Mouse (Mus musculus): ENCODE data around the gene Card11. TPM values are rescaled to one million over a fixed set of nuclear protein-coding genes. Genes with fewer than 3 reads are reported as not detected.

The Card11 gene
- total and polyA plus RNA-seq, 3 experiments: 0.23 to 0.82 (median 0.80) TPM

DNA sequence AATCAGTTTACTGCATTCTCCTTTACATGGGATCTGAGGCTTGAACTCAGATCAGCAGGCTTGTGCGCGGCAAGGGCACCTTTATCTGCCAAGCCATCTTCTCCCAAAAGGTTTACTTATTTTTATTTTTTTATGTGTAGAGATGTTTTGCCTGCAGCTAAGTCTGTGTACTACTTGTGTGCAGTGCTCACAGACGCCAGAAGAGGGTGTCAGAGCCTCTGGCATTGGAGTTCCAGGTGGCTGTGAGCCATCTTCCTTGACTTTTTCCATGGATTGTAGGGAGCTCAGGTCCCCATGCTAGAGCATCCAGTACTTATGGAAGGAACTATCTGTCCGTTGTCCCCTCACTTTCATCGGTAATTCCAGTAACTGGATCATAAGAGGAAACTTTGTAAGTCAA, 140.7 kb downstream of the Card11 start:
- Histone ChIP-seq H3K27me3 (ENCODE audit: control insufficient read depth, insufficient read depth, low read length) (no peaks in the 10 kb centered on the region), H3K36me3 (ENCODE audit: control insufficient read depth, insufficient read depth, low read length) (no peaks in the 10 kb centered on the region), H3K4me1 (ENCODE audit: control insufficient read depth, insufficient read depth, low read length) (no peaks in the 10 kb centered on the region), H3K9ac (ENCODE audit: low read depth, low read length) (no peak overlapping the region), H3K27ac (no peak overlapping the region), H3K79me2 (replicated peaks; ENCODE audit: control insufficient read depth, insufficient read depth, low read length) (no peaks in the 10 kb centered on the region), H3K4me3 (no peak overlapping the region)
- DNase-seq: no peak
- WGBS: 76% methylated on average over 5 of the region's 5 CpGs
- TF ChIP-seq POLR2A (IDR thresholded peaks at IDR 0.05; ENCODE audit: insufficient read depth, low read depth, low read length) (no peak), EP300 (IDR thresholded peaks at IDR 0.05; ENCODE audit: insufficient read depth, low read depth, low read length) (no peak), CTCF (IDR thresholded peaks at IDR 0.05) (no peak)
- intact Hi-C loops (cut with DNase I): no loop called here

DNA sequence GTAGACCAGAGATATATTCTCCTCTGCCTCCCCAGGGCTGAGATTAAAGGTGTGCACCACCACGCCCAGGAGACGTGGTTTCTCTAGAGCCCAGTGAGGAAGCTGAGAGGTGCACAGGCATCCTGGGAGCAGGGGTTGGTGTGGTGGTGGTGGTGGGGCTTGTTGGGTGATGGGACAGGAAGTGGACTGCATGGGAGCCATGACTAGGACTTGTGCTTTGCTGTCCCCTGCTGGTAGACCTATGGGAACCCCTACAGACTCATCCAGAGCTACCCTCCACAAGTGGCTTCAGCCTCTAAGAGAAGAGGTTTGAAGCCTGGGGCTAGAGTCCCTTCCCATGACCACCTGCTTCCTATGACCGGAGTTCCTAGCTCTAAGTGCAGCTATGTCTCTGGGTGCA, 142.0 kb downstream of the Card11 start:
- WGBS: 88% methylated on average over 3 of the region's 3 CpGs
- no peak overlapping the region for H3K4me3 ChIP-seq
- H3K79me2 ChIP-seq (replicated peaks; ENCODE audit: control insufficient read depth, insufficient read depth, low read length): no peaks in the 10 kb centered on the region
- TF ChIP-seq CTCF (IDR thresholded peaks at IDR 0.05) (peak; percentile 38), EP300 (IDR thresholded peaks at IDR 0.05; ENCODE audit: insufficient read depth, low read depth, low read length) (no peak)
- intact Hi-C loops (cut with DNase I): no loop called here
- no peaks in the 10 kb centered on the region for H3K4me1 ChIP-seq (ENCODE audit: control insufficient read depth, insufficient read depth, low read length)
- no peak overlapping the region for H3K9ac ChIP-seq (ENCODE audit: low read depth, low read length)
- no peaks in the 10 kb centered on the region for H3K27me3 ChIP-seq (ENCODE audit: control insufficient read depth, insufficient read depth, low read length)
- H3K36me3 ChIP-seq (ENCODE audit: control insufficient read depth, insufficient read depth, low read length): no peaks in the 10 kb centered on the region
- no peak overlapping the region for H3K27ac ChIP-seq
- DNase-seq: no peak

DNA sequence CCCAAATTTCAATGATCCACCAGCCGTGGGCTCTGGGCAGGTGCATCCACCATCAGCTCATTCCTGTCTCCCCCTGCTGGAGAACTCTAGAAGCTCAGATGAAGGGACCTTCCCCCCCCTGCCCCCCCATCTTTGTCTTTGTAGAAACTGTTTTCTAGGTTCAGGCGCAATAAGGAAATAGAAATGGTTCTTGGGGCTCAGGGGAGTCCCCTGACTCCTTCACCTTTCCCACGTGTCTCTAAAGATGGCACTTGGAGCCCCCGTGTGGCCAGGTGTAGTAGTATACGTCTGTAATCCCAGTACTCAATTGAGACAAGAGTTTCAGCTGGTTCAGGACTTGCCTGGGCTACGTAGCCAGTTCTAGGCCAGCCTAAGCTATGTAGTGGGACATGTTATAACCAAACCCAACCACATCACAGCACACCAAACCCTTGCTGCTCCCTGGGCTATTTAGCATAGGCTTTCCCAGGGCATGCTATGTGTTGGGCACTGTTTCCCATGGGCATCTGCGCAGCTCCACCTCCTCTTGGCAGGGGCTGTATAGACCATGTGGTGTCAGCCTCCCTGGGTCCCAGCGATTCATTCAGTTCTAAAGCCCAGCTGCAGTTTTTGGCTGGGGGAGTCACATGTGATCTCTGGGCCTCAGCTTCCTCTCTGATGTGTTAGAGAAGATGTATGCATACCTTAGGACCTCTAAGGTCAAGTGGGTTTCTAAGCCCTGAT, 142.8 kb downstream of the Card11 start:
- Histone ChIP-seq H3K4me3 (no peak overlapping the region), H3K4me1 (ENCODE audit: control insufficient read depth, insufficient read depth, low read length) (no peaks in the 10 kb centered on the region), H3K79me2 (replicated peaks; ENCODE audit: control insufficient read depth, insufficient read depth, low read length) (no peaks in the 10 kb centered on the region), H3K27ac (no peak overlapping the region), H3K36me3 (ENCODE audit: control insufficient read depth, insufficient read depth, low read length) (no peaks in the 10 kb centered on the region), H3K9ac (ENCODE audit: low read depth, low read length) (no peak overlapping the region), H3K27me3 (ENCODE audit: control insufficient read depth, insufficient read depth, low read length) (no peaks in the 10 kb centered on the region)
- 57% methylated on average over 8 of the region's 8 CpGs for WGBS
- DNase-seq: no peak
- intact Hi-C loops (cut with DNase I): no loop called here
- TF ChIP-seq EP300 (IDR thresholded peaks at IDR 0.05; ENCODE audit: insufficient read depth, low read depth, low read length) (no peak), POLR2A (IDR thresholded peaks at IDR 0.05; ENCODE audit: insufficient read depth, low read depth, low read length) (no peak), CTCF (IDR thresholded peaks at IDR 0.05) (peak; percentile 50)

DNA sequence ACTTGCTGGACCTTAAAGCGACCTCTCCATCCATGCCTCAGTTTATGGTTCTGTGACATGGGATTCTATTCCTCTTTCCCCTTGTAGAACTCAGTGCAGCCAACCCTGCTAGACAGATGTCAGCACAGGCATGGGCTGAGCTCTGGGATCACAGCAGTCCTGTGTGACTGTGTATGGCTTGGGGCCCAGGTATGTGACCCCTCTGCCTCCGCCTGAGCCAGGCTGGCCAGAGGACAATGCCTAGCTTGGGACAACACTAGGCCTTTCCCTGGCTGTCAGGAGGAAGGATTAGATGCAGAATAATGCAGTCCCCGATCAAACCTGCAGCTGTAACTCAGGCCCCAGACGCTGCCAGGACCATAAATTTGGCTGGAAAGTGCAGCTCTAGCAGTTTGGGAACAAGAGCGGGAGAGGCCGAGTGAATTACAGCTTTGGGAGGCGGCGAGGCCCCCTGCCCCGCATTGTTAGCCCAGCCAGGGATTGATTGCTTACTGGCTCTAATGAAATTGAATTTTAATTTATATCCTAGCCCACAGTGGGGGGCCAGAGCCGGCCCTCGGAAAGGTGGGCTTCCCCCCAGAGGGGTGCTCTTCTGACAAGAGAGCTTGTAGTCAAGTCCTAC, 144.4 kb downstream of the Card11 start:
- DNase-seq: no peak
- H3K4me1 ChIP-seq (ENCODE audit: control insufficient read depth, insufficient read depth, low read length): no peaks in the 10 kb centered on the region
- no peaks in the 10 kb centered on the region for H3K79me2 ChIP-seq (replicated peaks; ENCODE audit: control insufficient read depth, insufficient read depth, low read length)
- intact Hi-C loops (cut with DNase I): no loop called here
- no peaks in the 10 kb centered on the region for H3K27me3 ChIP-seq (ENCODE audit: control insufficient read depth, insufficient read depth, low read length)
- 78% methylated on average over 11 of the region's 11 CpGs for WGBS
- no peak overlapping the region for H3K27ac ChIP-seq
- TF ChIP-seq POLR2A (IDR thresholded peaks at IDR 0.05; ENCODE audit: insufficient read depth, low read depth, low read length) (no peak), EP300 (IDR thresholded peaks at IDR 0.05; ENCODE audit: insufficient read depth, low read depth, low read length) (no peak), CTCF (IDR thresholded peaks at IDR 0.05) (no peak)
- no peak overlapping the region for H3K9ac ChIP-seq (ENCODE audit: low read depth, low read length)
- H3K36me3 ChIP-seq (ENCODE audit: control insufficient read depth, insufficient read depth, low read length): no peaks in the 10 kb centered on the region
- H3K4me3 ChIP-seq: no peak overlapping the region

DNA sequence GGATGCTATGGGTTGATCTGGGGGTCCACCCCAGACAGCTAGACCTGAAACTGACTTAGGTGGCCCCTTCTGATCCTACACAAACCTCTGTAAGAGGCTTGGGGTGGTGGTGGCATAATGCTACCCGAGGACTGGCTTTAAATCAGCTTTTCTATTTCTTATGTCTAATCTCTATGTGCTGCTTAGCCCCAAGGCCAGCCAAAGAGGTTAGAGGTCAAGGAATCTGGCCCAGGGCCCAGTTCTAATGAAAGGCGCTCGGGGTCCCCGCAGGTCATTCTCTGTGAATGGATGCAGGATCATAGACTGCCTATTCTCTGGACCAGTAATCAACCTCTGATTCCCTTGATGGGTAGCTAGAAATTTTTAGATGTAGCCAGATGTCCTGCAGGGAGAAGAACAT, 145.7 kb downstream of the Card11 start:
- no peak for DNase-seq
- intact Hi-C loops (cut with DNase I): no loop called here
- no peaks in the 10 kb centered on the region for H3K36me3 ChIP-seq (ENCODE audit: control insufficient read depth, insufficient read depth, low read length)
- no peak overlapping the region for H3K4me3 ChIP-seq
- H3K9ac ChIP-seq (ENCODE audit: low read depth, low read length): no peak overlapping the region
- H3K79me2 ChIP-seq (replicated peaks; ENCODE audit: control insufficient read depth, insufficient read depth, low read length): no peaks in the 10 kb centered on the region
- no peaks in the 10 kb centered on the region for H3K4me1 ChIP-seq (ENCODE audit: control insufficient read depth, insufficient read depth, low read length)
- 80% methylated on average over 4 of the region's 4 CpGs for WGBS
- no peak overlapping the region for H3K27ac ChIP-seq
- TF ChIP-seq EP300 (IDR thresholded peaks at IDR 0.05; ENCODE audit: insufficient read depth, low read depth, low read length) (no peak), CTCF (IDR thresholded peaks at IDR 0.05) (no peak), POLR2A (IDR thresholded peaks at IDR 0.05; ENCODE audit: insufficient read depth, low read depth, low read length) (no peak)
- no peaks in the 10 kb centered on the region for H3K27me3 ChIP-seq (ENCODE audit: control insufficient read depth, insufficient read depth, low read length)

DNA sequence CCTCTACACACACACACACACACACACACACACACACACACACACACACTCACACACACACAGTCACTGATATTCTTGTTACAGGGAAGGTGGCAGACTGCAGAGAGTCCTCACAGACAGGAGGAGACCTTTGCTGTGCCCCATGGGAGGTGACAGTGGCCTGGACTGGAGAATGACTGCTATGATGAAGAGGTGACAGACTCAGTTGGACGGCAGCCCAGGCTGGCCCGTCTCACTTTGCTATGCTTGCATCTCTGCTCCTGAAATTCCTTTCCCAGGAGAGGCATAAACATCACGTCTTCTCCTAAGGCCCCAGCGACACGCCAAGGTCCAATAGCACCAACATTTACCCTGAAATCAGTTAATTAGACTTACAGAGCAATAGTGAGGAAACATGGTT, 146.7 kb downstream of the Card11 start:
- H3K4me3 ChIP-seq: no peak overlapping the region
- H3K36me3 ChIP-seq (ENCODE audit: control insufficient read depth, insufficient read depth, low read length): no peaks in the 10 kb centered on the region
- no peak overlapping the region for H3K9ac ChIP-seq (ENCODE audit: low read depth, low read length)
- H3K27me3 ChIP-seq (ENCODE audit: control insufficient read depth, insufficient read depth, low read length): no peaks in the 10 kb centered on the region
- H3K4me1 ChIP-seq (ENCODE audit: control insufficient read depth, insufficient read depth, low read length): no peaks in the 10 kb centered on the region
- H3K79me2 ChIP-seq (replicated peaks; ENCODE audit: control insufficient read depth, insufficient read depth, low read length): no peaks in the 10 kb centered on the region
- no peak overlapping the region for H3K27ac ChIP-seq
- DNase-seq: no peak
- 51% methylated on average over 5 of the region's 5 CpGs for WGBS
- TF ChIP-seq CTCF (IDR thresholded peaks at IDR 0.05) (no peak), POLR2A (IDR thresholded peaks at IDR 0.05; ENCODE audit: insufficient read depth, low read depth, low read length) (no peak), EP300 (IDR thresholded peaks at IDR 0.05; ENCODE audit: insufficient read depth, low read depth, low read length) (no peak)
- intact Hi-C loops (cut with DNase I): no loop called here

Data from heart, adult 2 months (tissue).